Mouse (Mus musculus): ENCODE results near the gene Abracl.

DNA sequence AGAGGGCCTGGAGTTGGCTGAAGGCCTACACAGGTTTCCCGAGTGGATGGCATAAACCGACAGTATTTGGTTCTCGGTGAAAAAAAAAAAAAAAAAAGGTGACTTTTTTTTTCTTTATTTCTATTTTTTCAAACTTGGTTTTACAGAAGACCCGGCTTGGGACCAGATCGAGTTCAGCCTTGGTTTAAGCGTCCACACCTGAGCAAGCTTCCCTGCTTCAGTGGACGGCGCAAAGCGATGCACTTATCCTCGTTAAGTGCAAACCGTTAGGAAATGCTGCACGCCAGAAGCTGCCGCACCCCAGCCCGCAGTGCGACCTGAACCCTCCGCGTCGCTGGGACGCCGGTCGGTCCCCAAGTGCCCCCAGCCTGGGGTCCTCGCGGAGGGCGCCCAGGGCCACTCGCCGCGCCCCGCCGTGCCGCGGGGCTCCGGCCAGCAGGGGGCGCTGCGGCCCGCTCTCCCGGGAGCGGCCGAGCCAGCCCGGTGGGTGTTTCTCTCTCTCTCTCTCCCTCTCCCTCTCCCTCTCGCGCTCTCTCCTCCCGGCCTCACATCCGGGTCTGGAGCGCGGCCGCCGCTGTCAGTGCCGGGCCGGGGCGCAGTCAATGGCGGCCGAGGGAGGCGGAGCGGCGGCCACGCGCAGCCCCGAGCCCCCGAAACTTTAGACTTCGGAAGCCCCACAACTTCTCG lies 32.1 kb upstream of the Abracl start:
- TF ChIP-seq CTCF (IDR thresholded peaks at IDR 0.05): peak; percentile 96
- TF ChIP-seq EP300 (IDR thresholded peaks at IDR 0.05; ENCODE audit: insufficient read depth, low read depth, low read length): no peak

Measured in heart, adult 2 months (tissue).